In genomic region chr12:100538445-100539157, GRCm38 (mm10) we compare ENCODE assay signal across 7 mouse cellular contexts. TPM values are rescaled to one million over a fixed set of nuclear protein-coding genes. Genes with fewer than 3 reads are reported as not detected.
DNase-seq lines count a peak whose midpoint lies in the region; ATAC-seq and TF ChIP-seq lines count a peak whose summit lies in the region.

No protein-coding gene starts in this region.

- no peak for TF ChIP-seq POLR2A in lung, adult 2 months (IDR thresholded peaks at IDR 0.05; ENCODE audit: borderline replicate concordance, extremely low read depth, low read depth, low read length)
- TF ChIP-seq POLR2A in myocyte (IDR thresholded peaks at IDR 0.05; ENCODE audit: insufficient read length, low read depth): no peak

- peaks cover 6% of the 10 kb centered on the region for H3K4me1 ChIP-seq in lung, adult 2 months (ENCODE audit: control insufficient read depth, insufficient read depth, low read length)
- H3K4me1 ChIP-seq in heart, embryonic 13.5 days: peaks cover 40% of the 10 kb centered on the region
- peaks cover 5% of the 10 kb centered on the region; the same call in 1 of the 2 replicates for H3K4me1 ChIP-seq in kidney, postnatal 0 days (replicated peaks; ENCODE audit: insufficient read depth, low read length)

- 29% methylated on average over 7 of the region's 7 CpGs for WGBS in lung, adult 2 months
- WGBS in heart, embryonic 13.5 days: 48% methylated on average over 7 of the region's 7 CpGs
- WGBS in kidney, postnatal 0 days: 20% methylated on average over 7 of the region's 7 CpGs

- H3K36me3 ChIP-seq in heart, embryonic 13.5 days: no peaks in the 10 kb centered on the region
- H3K36me3 ChIP-seq in kidney, postnatal 0 days (ENCODE audit: insufficient read depth, low read length): no peaks in the 10 kb centered on the region
- no peaks in the 10 kb centered on the region for H3K36me3 ChIP-seq in myocyte (ENCODE audit: control insufficient read depth, insufficient read depth)

- no peaks in the 10 kb centered on the region for H3K9me3 ChIP-seq in heart, embryonic 13.5 days
- H3K9me3 ChIP-seq in kidney, postnatal 0 days (replicated peaks; ENCODE audit: low read length): no peaks in the 10 kb centered on the region

- no peaks in the 10 kb centered on the region for H3K27me3 ChIP-seq in heart, embryonic 13.5 days (replicated peaks)
- no peaks in the 10 kb centered on the region for H3K27me3 ChIP-seq in kidney, postnatal 0 days (ENCODE audit: insufficient read depth, low read length)
- H3K27me3 ChIP-seq in myocyte (ENCODE audit: control insufficient read depth, insufficient read depth, insufficient read length): no peaks in the 10 kb centered on the region

- H3K4me3 ChIP-seq in lung, adult 2 months (replicated peaks; ENCODE audit: extremely low read depth, low read depth, low read length): no peak overlapping the region
- no peak overlapping the region for H3K4me3 ChIP-seq in heart, embryonic 13.5 days
- no peak overlapping the region for H3K4me3 ChIP-seq in kidney, postnatal 0 days (replicated peaks; ENCODE audit: low read depth, low read length)
- H3K4me3 ChIP-seq in myocyte: no peak overlapping the region

- no peak overlapping the region for H3K4me2 ChIP-seq in heart, embryonic 13.5 days
- no peak overlapping the region for H3K4me2 ChIP-seq in kidney, postnatal 0 days (ENCODE audit: low read length)
- no peak overlapping the region for H3K4me2 ChIP-seq in myocyte (ENCODE audit: low read depth)

- no peak for ATAC-seq in heart, embryonic 13.5 days (ENCODE audit: extremely low read depth, insufficient number of reproducible peaks, low FRiP score, low TSS enrichment)
- no peak for ATAC-seq in kidney, postnatal 0 days (replicated peaks; ENCODE audit: low FRiP score, low read depth)

- H3ac ChIP-seq in myocyte (ENCODE audit: control insufficient read depth, insufficient read length): no peak overlapping the region

- DNase-seq in lung, adult 18-20 months: peak; percentile 55 to 70
- no peak for DNase-seq in lung, adult 2 months
- DNase-seq in kidney, postnatal 0 days (ENCODE audit: low spot score): peak; percentile 80
- DNase-seq in cerebellum, adult 8-10 months: no peak
- DNase-seq in left cerebral cortex, adult 18-20 months (ENCODE audit: low spot score in 2 of 2): no peak

- no peak overlapping the region for H3K9ac ChIP-seq in heart, embryonic 13.5 days
- H3K9ac ChIP-seq in kidney, postnatal 0 days (ENCODE audit: low read depth, low read length): no peak overlapping the region

- H3K27ac ChIP-seq in heart, embryonic 13.5 days (replicated peaks): peak overlapping the region; percentile 54
- peak overlapping the region; percentile 8 for H3K27ac ChIP-seq in kidney, postnatal 0 days

- TF ChIP-seq CTCF in lung, adult 2 months (IDR thresholded peaks at IDR 0.05; ENCODE audit: insufficient read depth, low read length): no peak
- TF ChIP-seq CTCF in kidney, postnatal 0 days (IDR thresholded peaks at IDR 0.05; ENCODE audit: low read depth): no peak

- H3K79me2 ChIP-seq in myocyte (ENCODE audit: control insufficient read depth, insufficient read depth): no peaks in the 10 kb centered on the region

TF ChIP-seq in myocyte, 11 proteins besides CTCF, POLR2A, EP300 and RAD21:
- TF ChIP-seq REST (IDR thresholded peaks at IDR 0.05; ENCODE audit: insufficient read depth, insufficient read length) (no peak), USF1 (IDR thresholded peaks at IDR 0.05; ENCODE audit: low read depth) (peak; percentile 51)

RNA-seq across cellular contexts. Expression of gene Ttc7b, which starts 18.0 kb away (rescaled TPM):
- 50.7 and 52.4 TPM in 2 replicates for polyA plus RNA-seq in lung, adult 2 months (2012; rRNA removed)
- polyA plus RNA-seq in heart, embryonic 13.5 days (2015; fragmentation: Nextera tagmentation; extraction: Ambion mirVana): 6.2 and 6.5 TPM in 2 replicates
- polyA plus RNA-seq in kidney, postnatal 0 days (2015; fragmentation: Nextera tagmentation; extraction: Ambion mirVana): 5.0 and 6.1 TPM in 2 replicates
- 18.2 TPM for polyA plus RNA-seq in myocyte (2012; fragmentation: generic; extraction: Trizol)
- 100 to 1,000 TPM; 220 to 240 TPM for total RNA-seq in left cerebral cortex, adult 18-20 months (2021)

Comparison
In these comparisons a context has a peak if more than half of its experiments do, and no peak if none do; other contexts are left out.
1. DNase-seq: peak in lung, adult 18-20 months (2 of 2) and kidney, postnatal 0 days (single experiment); none in lung, adult 2 months (single experiment), cerebellum, adult 8-10 months (single experiment) and left cerebral cortex, adult 18-20 months (0 of 2).